Mouse (Mus musculus) kidney, postnatal 14 days (tissue): ENCODE results near the gene Samhd1.

ENCODE experiments used
- DNase-seq: peaks from one replicate; pipeline ENCODE4 v3.0.0; 2022; ENCODE audit warnings: mixed read lengths

The Samhd1 gene

GRCm38 (mm10) chr2:157048395-157049181 is 86.5 kb downstream of the Samhd1 start:
- no peak for DNase-seq
